Mouse (Mus musculus): ENCODE measurements around the gene Wif1. TPM values are rescaled to one million over a fixed set of nuclear protein-coding genes. Genes with fewer than 3 reads are reported as not detected.

The Wif1 gene
- total and polyA plus RNA-seq, 3 experiments, result not detected

DNA sequence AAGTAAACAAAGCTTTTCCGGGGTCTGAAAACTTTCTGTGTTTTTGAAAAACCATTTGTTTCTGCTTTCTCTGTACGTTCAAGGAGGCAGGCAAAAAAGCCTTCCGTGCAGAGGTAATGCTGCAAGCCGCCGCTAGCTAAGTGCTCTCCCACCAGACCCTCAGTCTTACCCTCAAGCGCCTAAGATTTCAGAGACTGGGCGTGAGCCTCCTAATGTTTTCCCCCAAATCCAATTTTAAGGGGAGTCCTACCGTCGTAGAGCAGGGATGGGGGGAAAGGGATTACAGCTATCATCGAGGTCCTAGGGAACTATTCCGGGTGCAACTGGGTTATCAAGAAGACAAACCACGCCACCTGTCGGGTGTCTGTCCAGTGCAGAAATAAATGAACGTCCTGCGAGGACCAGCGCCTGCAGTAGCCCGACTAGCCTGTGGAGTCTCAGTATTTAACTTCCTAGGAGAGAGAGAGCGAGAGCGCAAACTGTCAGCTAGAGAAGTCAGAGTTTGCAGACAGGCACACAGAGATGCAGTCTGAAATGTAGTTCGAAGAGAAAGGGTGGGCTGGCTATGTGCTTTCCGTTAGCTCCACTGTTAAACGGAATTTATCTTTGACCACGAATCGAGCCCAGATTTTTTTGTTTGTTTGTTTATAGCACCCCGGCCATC lies 500 bp upstream of the Wif1 start:
- dilution Hi-C loops (cut with MboI; ENCODE audit: extremely low pct_ligation_motif_present, extremely low pct_unique_long_range_greater_than_20kb, low sequenced_read_pairs) (no loop called here), in situ Hi-C loops (cut with MboI; ENCODE audit: low pct_ligation_motif_present, low pct_unique_long_range_greater_than_20kb, low sequenced_read_pairs) (no loop called here)
- peaks cover 6% of the 10 kb centered on the region for H3K27me3 ChIP-seq (replicated peaks)
- peak; percentile 83 for DNase-seq (ENCODE audit: extremely low read depth)
- H3K4me1 ChIP-seq (ENCODE audit: control insufficient read depth in 1 of 2, insufficient read depth in 2 of 2), result peaks cover 5 to 9% of the 10 kb centered on the region in 2 experiments
- H3K27ac ChIP-seq (ENCODE audit: insufficient read depth, low read depth), result no peak overlapping the region
- H3K9ac ChIP-seq (ENCODE audit: insufficient read depth, low read depth), result peak overlapping the region; percentile 9; the same call in 1 of the 2 replicates
- no peaks in the 10 kb centered on the region for H3K79me2 ChIP-seq (replicated peaks; ENCODE audit: control insufficient read depth, extremely low read depth, insufficient read depth, poor library complexity, severe bottlenecking)
- no peak for TF ChIP-seq BHLHE40 (IDR thresholded peaks at IDR 0.05; ENCODE audit: low read depth, low read length)
- no peak for TF ChIP-seq GABPA (IDR thresholded peaks at IDR 0.05; ENCODE audit: insufficient replicate concordance, low read depth, low read length)
- TF ChIP-seq PAX5 (IDR thresholded peaks at IDR 0.05; ENCODE audit: low read length), result no peak
- no peak for TF ChIP-seq MYC (IDR thresholded peaks at IDR 0.05; ENCODE audit: low read depth, low read length)
- no peak for TF ChIP-seq TCF12 (IDR thresholded peaks at IDR 0.05; ENCODE audit: low read depth, low read length)
- no peak for TF ChIP-seq ETS1 (conservative IDR thresholded peaks at IDR 0.05; ENCODE audit: low read depth, low read length)
- no peak for TF ChIP-seq POLR2A (IDR thresholded peaks at IDR 0.05; ENCODE audit: low read depth, low read length)
- TF ChIP-seq JUND (conservative IDR thresholded peaks at IDR 0.05; ENCODE audit: low read depth, low read length), result no peak
- TF ChIP-seq CHD2 (IDR thresholded peaks at IDR 0.05; ENCODE audit: low read length), result no peak
- TF ChIP-seq RAD21 (IDR thresholded peaks at IDR 0.05; ENCODE audit: low read depth, low read length), result peak; percentile 61
- no peak for TF ChIP-seq MAZ (IDR thresholded peaks at IDR 0.05; ENCODE audit: low read depth, low read length)
- TF ChIP-seq ZMIZ1 (IDR thresholded peaks at IDR 0.05; ENCODE audit: low read depth, low read length), result no peak
- TF ChIP-seq E2F4 (IDR thresholded peaks at IDR 0.05; ENCODE audit: insufficient replicate concordance, low read depth, low read length), result no peak
- TF ChIP-seq JUN (IDR thresholded peaks at IDR 0.05; ENCODE audit: insufficient read depth, low read depth, low read length), result no peak
- no peak for TF ChIP-seq CHD1 (IDR thresholded peaks at IDR 0.05; ENCODE audit: low read depth, low read length)
- no peak for TF ChIP-seq EP300 (IDR thresholded peaks at IDR 0.05; ENCODE audit: low read length)
- no peak for TF ChIP-seq RCOR1 (conservative IDR thresholded peaks at IDR 0.05; ENCODE audit: low read depth, low read length)
- peak; percentile 13 to 86; a peak in 3 of 4 replicates for TF ChIP-seq CTCF (conservative IDR thresholded peaks at IDR 0.05 in 1 of 2, IDR thresholded peaks at IDR 0.05 in 1 of 2; ENCODE audit: low read depth in 2 of 2, low read length in 2 of 2)
- TF ChIP-seq TBP (conservative IDR thresholded peaks at IDR 0.05; ENCODE audit: low read depth, low read length), result no peak
- no peak for TF ChIP-seq IRF4 (IDR thresholded peaks at IDR 0.05; ENCODE audit: low read depth, low read length)
- TF ChIP-seq MAX (IDR thresholded peaks at IDR 0.05; ENCODE audit: low read length), result no peak
- TF ChIP-seq USF2 (conservative IDR thresholded peaks at IDR 0.05; ENCODE audit: low read depth, low read length), result no peak
- no peak for TF ChIP-seq UBTF (IDR thresholded peaks at IDR 0.05; ENCODE audit: low read depth, low read length)
- TF ChIP-seq MEF2A (IDR thresholded peaks at IDR 0.05; ENCODE audit: borderline replicate concordance, low read depth, low read length), result no peak
- no peak for TF ChIP-seq USF1 (IDR thresholded peaks at IDR 0.05; ENCODE audit: low read depth, low read length)
- no peak for TF ChIP-seq KAT2A (IDR thresholded peaks at IDR 0.05; ENCODE audit: insufficient replicate concordance, low read length)
- peak; percentile 4; the same call in 1 of the 2 replicates for TF ChIP-seq ELF1 (IDR thresholded peaks at IDR 0.05; ENCODE audit: low read depth, low read length)
- TF ChIP-seq ZKSCAN1 (IDR thresholded peaks at IDR 0.05; ENCODE audit: borderline replicate concordance, low read depth, low read length), result no peak
- no peak for TF ChIP-seq ZC3H11A (IDR thresholded peaks at IDR 0.05; ENCODE audit: low read depth, low read length)
- peak; percentile 28; the same call in 1 of the 2 replicates for TF ChIP-seq MXI1 (IDR thresholded peaks at IDR 0.05; ENCODE audit: low read depth, low read length)
- no peak for TF ChIP-seq POLR2AphosphoS2 (IDR thresholded peaks at IDR 0.05; ENCODE audit: low read depth, low read length)
- no peak for TF ChIP-seq SIN3A (IDR thresholded peaks at IDR 0.05; ENCODE audit: low read length)
- no peak for TF ChIP-seq HCFC1 (IDR thresholded peaks at IDR 0.05; ENCODE audit: low read depth, low read length)
- peak; percentile 61 for TF ChIP-seq SMC3 (IDR thresholded peaks at IDR 0.05; ENCODE audit: low read depth, low read length)
- no peak for TF ChIP-seq NELFE (IDR thresholded peaks at IDR 0.05; ENCODE audit: low read depth, low read length)
- no peak for TF ChIP-seq NRF1 (IDR thresholded peaks at IDR 0.05; ENCODE audit: low read depth, low read length)
- no peak for TF ChIP-seq MAFK (IDR thresholded peaks at IDR 0.05; ENCODE audit: insufficient replicate concordance, low read length)
- peak; percentile 23; the same call in 1 of the 2 replicates for TF ChIP-seq ZNF384 (IDR thresholded peaks at IDR 0.05; ENCODE audit: low read depth, low read length)
- H3K36me3 ChIP-seq (replicated peaks in 1 of 2; ENCODE audit: control insufficient read depth in 1 of 2, insufficient read depth in 1 of 2, low read length in 1 of 2), result no peaks in the 10 kb centered on the region
- peak overlapping the region; percentile 79 for H3K4me2 ChIP-seq (ENCODE audit: insufficient read depth, low read depth, poor library complexity, severe bottlenecking)
- H3K9me3 ChIP-seq (replicated peaks; ENCODE audit: low read length), result no peaks in the 10 kb centered on the region
- peak overlapping the region; percentile 54 to 69 (median 58) for H3K4me3 ChIP-seq (replicated peaks in 1 of 3; ENCODE audit: low read depth in 2 of 3, low read length in 2 of 3, poor library complexity in 1 of 3)

Measured in CH12.LX (cell line).